Mouse (Mus musculus): ENCODE results near the gene Ksr2.

Ksr2 gene

GRCm38 (mm10) chr5:117790071-117790470 lies 376.3 kb downstream of the Ksr2 start:
- DNase-seq (ENCODE audit: low read depth), result no peak

GRCm38 (mm10) chr5:117791875-117792274 lies 378.1 kb downstream of the Ksr2 start:
- no peak for DNase-seq (ENCODE audit: low read depth)

- no peak for DNase-seq (ENCODE audit: low read depth)
Observed at GRCm38 (mm10) chr5:117800849-117801248, 387.0 kb downstream of the Ksr2 start.

- DNase-seq (ENCODE audit: low read depth), result no peak
Observed at GRCm38 (mm10) chr5:117802071-117802521, 388.3 kb downstream of the Ksr2 start.

- DNase-seq (ENCODE audit: low read depth), result no peak
Observed at GRCm38 (mm10) chr5:117803551-117803950, 389.8 kb downstream of the Ksr2 start.

GRCm38 (mm10) chr5:117810930-117811329 lies 397.1 kb downstream of the Ksr2 start:
- no peak for DNase-seq (ENCODE audit: low read depth)

- DNase-seq (ENCODE audit: low read depth), result no peak
Observed at GRCm38 (mm10) chr5:117818800-117819199, 405.0 kb downstream of the Ksr2 start.

GRCm38 (mm10) chr5:117820445-117820844 lies 406.6 kb downstream of the Ksr2 start:
- DNase-seq (ENCODE audit: low read depth), result no peak

GRCm38 (mm10) chr5:117823811-117824210 lies 410.0 kb downstream of the Ksr2 start:
- DNase-seq (ENCODE audit: low read depth), result no peak

GRCm38 (mm10) chr5:117824486-117824885 lies 410.7 kb downstream of the Ksr2 start:
- no peak for DNase-seq (ENCODE audit: low read depth)
